Mouse (Mus musculus) hindbrain, embryonic 10.5 days (tissue): ENCODE measurements around the gene Cadm4. TPM values are rescaled to one million over a fixed set of nuclear protein-coding genes. Genes with fewer than 3 reads are reported as not detected.
A peak's percentile ranks its signal among the peaks of the same experiment; 100 is the strongest.
"Not testable (repeated sequence)": the region's sequence is repeated elsewhere in the genome, so short reads cannot be mapped to it uniquely, and the experiment has no call there.

Experiments
- DNase-seq: peaks from one replicate; pipeline ENCODE4 v3.0.0-alpha.2; 2017; ENCODE audit warnings: low spot score
- H3K27ac ChIP-seq: fragments of 300-500 bp; sonication (generic); 2 replicates; pipeline ENCODE4 v1.5.1; 2016; ENCODE audit warnings: mild to moderate bottlenecking, moderate library complexity
- H3K27me3 ChIP-seq: fragments of 300-500 bp; sonication (generic); 2 replicates; pipeline ENCODE4 v1.6.1; 2016; ENCODE audit warnings: mild to moderate bottlenecking; ENCODE audit not compliant: poor library complexity, insufficient read depth, severe bottlenecking
- H3K36me3 ChIP-seq: fragments of 300-500 bp; sonication (generic); 2 replicates; pipeline ENCODE4 v1.6.1; 2016; ENCODE audit warnings: mild to moderate bottlenecking, moderate library complexity
- H3K4me1 ChIP-seq: fragments of 300-500 bp; sonication (generic); replicated peaks from 2 replicates; pipeline ENCODE4 v1.6.1; 2016; ENCODE audit warnings: mild to moderate bottlenecking
- H3K4me3 ChIP-seq: fragments of 300-500 bp; sonication (generic); 2 replicates; pipeline ENCODE4 v1.5.1; 2016; ENCODE audit warnings: mild to moderate bottlenecking, moderate library complexity
- H3K9me3 ChIP-seq: fragments of 300-500 bp; sonication (generic); 2 replicates; pipeline ENCODE4 v1.6.1; 2016; ENCODE audit warnings: mild to moderate bottlenecking, moderate library complexity
- WGBS: fragments of 180-500 bp; shearing (Covaris S2); methylation state at CpG from one replicate; pipeline ENCODE4 v1.1.7; 2016; 5-methylcytosine and 5-hydroxymethylcytosine counted together
- polyA plus RNA-seq: library from polyadenylated mRNA; unstranded; fragments of >200 nt; fragmentation: Nextera tagmentation; extraction: Ambion mirVana; gene quantifications from 2 replicates; pipeline ENCODE4 v1.2.1, GENCODE M21; 2016

The Cadm4 gene
- polyA plus RNA-seq, 1 experiment from 2014 or later, result 38.6 TPM

- Histone ChIP-seq H3K4me1 (peaks cover 4% of the 10 kb centered on the region), H3K9me3 (peaks cover 14% of the 10 kb centered on the region; the same call in 1 of the 2 replicates), H3K27me3 (no peaks in the 10 kb centered on the region), H3K4me3 (no peak overlapping the region), H3K27ac (no peak overlapping the region), H3K36me3 (no peaks in the 10 kb centered on the region)
- DNase-seq, result peak; percentile 30
- WGBS, result 74% methylated on average over 7 of the region's 7 CpGs
These were observed 8.9 kb upstream of the Cadm4 start for GRCm38 (mm10) chr7:24472937-24473336.

DNA sequence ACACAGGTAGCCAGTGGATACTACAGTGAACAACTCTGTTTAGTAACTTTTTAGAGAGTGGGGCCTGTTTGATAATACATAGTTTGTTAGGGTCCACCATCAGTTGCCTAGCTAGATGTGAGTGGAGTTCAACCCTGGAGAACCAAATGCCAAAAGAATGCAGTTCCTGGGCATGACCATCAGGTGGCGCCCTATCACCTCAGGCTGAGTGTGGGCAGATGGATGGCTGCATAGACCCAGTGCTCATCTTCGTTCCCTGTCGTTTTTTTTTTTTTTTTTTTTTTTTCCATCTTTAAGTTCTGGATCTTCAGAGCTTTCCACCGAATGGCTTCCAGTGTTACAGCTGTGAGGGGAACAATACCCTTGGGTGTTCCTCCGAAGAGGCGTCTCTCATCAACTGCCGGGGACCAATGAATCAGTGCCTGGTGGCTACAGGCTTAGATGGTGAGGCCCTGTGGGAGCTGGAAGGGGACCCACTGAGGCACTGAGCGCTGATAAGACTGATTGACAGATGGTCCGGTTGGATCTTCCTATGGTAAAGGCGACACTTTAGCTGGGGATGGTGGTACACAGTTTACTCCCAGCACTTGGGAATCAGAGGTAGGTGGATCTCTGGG, 7.8 kb upstream of the Cadm4 start:
- Histone ChIP-seq H3K9me3 (peaks cover 14% of the 10 kb centered on the region; the same call in 1 of the 2 replicates), H3K4me3 (no peak overlapping the region), H3K4me1 (peaks cover 4% of the 10 kb centered on the region), H3K27ac (no peak overlapping the region), H3K36me3 (no peaks in the 10 kb centered on the region), H3K27me3 (peaks cover 7% of the 10 kb centered on the region; the same call in 1 of the 2 replicates)
- 48% methylated on average over 10 of the region's 10 CpGs for WGBS
- DNase-seq, result peak; percentile 71

DNA sequence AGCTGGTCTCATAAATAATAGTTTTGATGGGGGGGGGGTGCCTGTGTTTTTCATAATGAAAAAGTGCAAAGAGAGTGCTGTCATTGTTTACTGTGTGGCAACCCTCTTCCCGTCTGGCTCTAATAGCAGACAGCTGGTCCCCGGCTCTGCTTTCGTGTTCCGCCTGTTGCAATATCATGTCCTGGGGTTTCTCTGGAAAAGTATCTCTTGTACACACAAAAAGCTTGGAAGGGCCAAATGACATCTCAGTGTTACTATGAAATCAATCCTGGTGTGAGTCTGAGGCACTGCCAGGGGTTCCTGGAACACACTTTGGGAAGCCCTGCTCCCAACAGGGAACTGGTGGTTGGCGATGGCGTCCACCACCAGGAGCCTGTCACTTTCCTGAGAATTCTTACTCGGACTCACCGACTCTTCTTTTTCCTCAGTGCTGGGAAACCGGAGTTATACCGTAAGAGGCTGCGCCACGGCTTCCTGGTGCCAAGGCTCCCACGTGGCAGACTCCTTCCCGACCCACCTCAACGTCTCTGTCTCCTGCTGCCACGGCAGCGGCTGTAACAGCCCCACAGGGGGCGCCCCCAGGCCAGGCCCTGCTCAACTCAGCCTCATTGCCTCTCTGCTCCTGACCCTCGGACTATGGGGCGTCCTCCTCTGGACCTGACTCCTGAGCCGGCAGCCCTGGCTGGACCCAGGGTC, 6.9 kb upstream of the Cadm4 start:
- no peaks in the 10 kb centered on the region for H3K36me3 ChIP-seq
- peaks cover 5% of the 10 kb centered on the region for H3K4me1 ChIP-seq
- 0 out of 2 replicates have a peak overlapping the region, but pooled peaks have one; percentile 4 for H3K4me3 ChIP-seq
- WGBS, result 36% methylated on average over 21 of the region's 21 CpGs
- 0 out of 2 replicates have a peak, but pooled peaks cover 7% of the 10 kb centered on the region for H3K9me3 ChIP-seq
- DNase-seq, result peak; percentile 21
- peaks cover 16% of the 10 kb centered on the region for H3K27me3 ChIP-seq
- no peak overlapping the region; the same call in 1 of the 2 replicates for H3K27ac ChIP-seq

GRCm38 (mm10) chr7:24476338-24476737, 5.5 kb upstream of the Cadm4 start:
- H3K9me3 ChIP-seq, result 0 out of 2 replicates have a peak, but pooled peaks cover 2% of the 10 kb centered on the region
- no peaks in the 10 kb centered on the region for H3K36me3 ChIP-seq
- H3K27ac ChIP-seq, result no peak overlapping the region
- no peak overlapping the region for H3K4me3 ChIP-seq
- DNase-seq, result no peak
- 79% methylated on average over 8 of the region's 8 CpGs for WGBS
- H3K4me1 ChIP-seq, result peaks cover 18% of the 10 kb centered on the region
- H3K27me3 ChIP-seq, result peaks cover 30% of the 10 kb centered on the region

- H3K27ac ChIP-seq, result no peak overlapping the region
- peaks cover 32% of the 10 kb centered on the region for H3K27me3 ChIP-seq
- H3K4me1 ChIP-seq, result peaks cover 22% of the 10 kb centered on the region
- DNase-seq, result no peak
- no peaks in the 10 kb centered on the region for H3K36me3 ChIP-seq
- H3K9me3 ChIP-seq, result 0 out of 2 replicates have a peak, but pooled peaks cover 2% of the 10 kb centered on the region
- H3K4me3 ChIP-seq, result no peak overlapping the region
- 83% methylated on average over 7 of the region's 7 CpGs for WGBS
These were observed 5.0 kb upstream of the Cadm4 start for GRCm38 (mm10) chr7:24476856-24477255.

GRCm38 (mm10) chr7:24478911-24479310, 2.9 kb upstream of the Cadm4 start:
- Histone ChIP-seq H3K27ac (no peak overlapping the region), H3K36me3 (no peaks in the 10 kb centered on the region), H3K4me1 (peaks cover 40% of the 10 kb centered on the region), H3K4me3 (no peak overlapping the region), H3K27me3 (peaks cover 43% of the 10 kb centered on the region), H3K9me3 (0 out of 2 replicates have a peak, but pooled peaks cover 2% of the 10 kb centered on the region)
- DNase-seq, result no peak
- 89% methylated on average over 5 of the region's 5 CpGs for WGBS

GRCm38 (mm10) chr7:24479685-24480084, 2.1 kb upstream of the Cadm4 start:
- Histone ChIP-seq H3K4me1 (peaks cover 47% of the 10 kb centered on the region), H3K36me3 (no peaks in the 10 kb centered on the region), H3K27ac (no peak overlapping the region), H3K9me3 (0 out of 2 replicates have a peak, but pooled peaks cover 2% of the 10 kb centered on the region), H3K4me3 (no peak overlapping the region), H3K27me3 (peaks cover 51% of the 10 kb centered on the region)
- DNase-seq, result no peak
- WGBS, result 96% methylated on average over 2 of the region's 2 CpGs

- Histone ChIP-seq H3K4me1 (peaks cover 49% of the 10 kb centered on the region), H3K9me3 (0 out of 2 replicates have a peak, but pooled peaks cover 2% of the 10 kb centered on the region), H3K27me3 (peaks cover 51% of the 10 kb centered on the region), H3K36me3 (no peaks in the 10 kb centered on the region), H3K27ac (no peak overlapping the region), H3K4me3 (0 out of 2 replicates have a peak overlapping the region, but pooled peaks have one; percentile 80)
- DNase-seq, result no peak
- 68% methylated on average over 18 of the region's 18 CpGs for WGBS
These were observed 1.5 kb upstream of the Cadm4 start for GRCm38 (mm10) chr7:24480121-24480941.

DNA sequence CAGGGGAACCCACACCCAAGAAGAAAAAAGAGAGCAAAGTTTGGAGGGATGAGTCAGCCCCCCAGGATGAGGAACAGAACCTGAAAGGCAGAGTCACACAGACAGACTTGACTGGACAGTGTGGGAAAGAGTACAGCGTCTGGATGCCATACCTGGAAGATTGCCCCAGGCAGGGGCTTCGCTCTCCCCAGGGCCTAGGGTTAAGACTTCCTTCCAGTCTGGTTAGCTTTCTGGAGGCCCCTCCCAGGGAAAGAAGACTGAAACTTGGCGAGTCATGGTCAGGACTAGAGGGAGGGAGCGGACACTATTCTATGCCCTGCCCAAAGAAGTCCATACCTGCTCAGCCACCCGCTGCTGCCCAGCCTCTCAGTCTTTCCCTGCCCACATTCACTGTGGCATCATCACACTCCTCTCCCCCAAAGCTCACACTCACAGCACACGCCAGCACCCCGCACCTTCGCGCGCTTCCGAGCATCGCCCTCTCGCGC, 793 bp upstream of the Cadm4 start:
- peak overlapping the region; percentile 80 for H3K4me3 ChIP-seq
- no peak for DNase-seq
- H3K27ac ChIP-seq, result peak overlapping the region; percentile 94
- H3K27me3 ChIP-seq, result peaks cover 54% of the 10 kb centered on the region
- WGBS, result 13% methylated on average over 14 of the region's 14 CpGs
- no peaks in the 10 kb centered on the region for H3K36me3 ChIP-seq
- peaks cover 56% of the 10 kb centered on the region for H3K4me1 ChIP-seq
- H3K9me3 ChIP-seq, result 0 out of 2 replicates have a peak, but pooled peaks cover 2% of the 10 kb centered on the region

GRCm38 (mm10) chr7:24482208-24483020, 591 bp downstream of the Cadm4 start:
- peak; percentile 22 for DNase-seq
- Histone ChIP-seq H3K36me3 (no peaks in the 10 kb centered on the region), H3K27ac (peak overlapping the region; percentile 94), H3K4me3 (peak overlapping the region; percentile 80), H3K9me3 (0 out of 2 replicates have a peak, but pooled peaks cover 2% of the 10 kb centered on the region), H3K27me3 (peaks cover 54% of the 10 kb centered on the region), H3K4me1 (peaks cover 70% of the 10 kb centered on the region)
- WGBS, result 3% methylated on average over 15 of the region's 38 CpGs

- Histone ChIP-seq H3K27me3 (peaks cover 54% of the 10 kb centered on the region), H3K27ac (peak overlapping the region; percentile 94; the same call in 1 of the 2 replicates), H3K4me3 (peak overlapping the region; percentile 80), H3K4me1 (peaks cover 74% of the 10 kb centered on the region)
- WGBS, result 51% methylated on average over 6 of the region's 6 CpGs
- not testable (repeated sequence) for H3K36me3 ChIP-seq, H3K9me3 ChIP-seq, DNase-seq
These were observed 1.5 kb downstream of the Cadm4 start for GRCm38 (mm10) chr7:24483291-24483690.
